Mouse (Mus musculus) CD4-positive, CD25-positive, alpha-beta regulatory T cell, adult 9 weeks (primary cell): ENCODE data around the gene Lrrc8c. TPM values are rescaled to one million over a fixed set of nuclear protein-coding genes. Genes with fewer than 3 reads are reported as not detected.

Source experiments
- polyA plus RNA-seq: library from polyadenylated mRNA; unstranded; fragments of 100-300 nt; shearing (Covaris generic); gene quantifications from one replicate; pipeline ENCODE4 v1.2.1, GENCODE M21; 2017

Gene Lrrc8c
- 40.4 TPM for polyA plus RNA-seq

DNA sequence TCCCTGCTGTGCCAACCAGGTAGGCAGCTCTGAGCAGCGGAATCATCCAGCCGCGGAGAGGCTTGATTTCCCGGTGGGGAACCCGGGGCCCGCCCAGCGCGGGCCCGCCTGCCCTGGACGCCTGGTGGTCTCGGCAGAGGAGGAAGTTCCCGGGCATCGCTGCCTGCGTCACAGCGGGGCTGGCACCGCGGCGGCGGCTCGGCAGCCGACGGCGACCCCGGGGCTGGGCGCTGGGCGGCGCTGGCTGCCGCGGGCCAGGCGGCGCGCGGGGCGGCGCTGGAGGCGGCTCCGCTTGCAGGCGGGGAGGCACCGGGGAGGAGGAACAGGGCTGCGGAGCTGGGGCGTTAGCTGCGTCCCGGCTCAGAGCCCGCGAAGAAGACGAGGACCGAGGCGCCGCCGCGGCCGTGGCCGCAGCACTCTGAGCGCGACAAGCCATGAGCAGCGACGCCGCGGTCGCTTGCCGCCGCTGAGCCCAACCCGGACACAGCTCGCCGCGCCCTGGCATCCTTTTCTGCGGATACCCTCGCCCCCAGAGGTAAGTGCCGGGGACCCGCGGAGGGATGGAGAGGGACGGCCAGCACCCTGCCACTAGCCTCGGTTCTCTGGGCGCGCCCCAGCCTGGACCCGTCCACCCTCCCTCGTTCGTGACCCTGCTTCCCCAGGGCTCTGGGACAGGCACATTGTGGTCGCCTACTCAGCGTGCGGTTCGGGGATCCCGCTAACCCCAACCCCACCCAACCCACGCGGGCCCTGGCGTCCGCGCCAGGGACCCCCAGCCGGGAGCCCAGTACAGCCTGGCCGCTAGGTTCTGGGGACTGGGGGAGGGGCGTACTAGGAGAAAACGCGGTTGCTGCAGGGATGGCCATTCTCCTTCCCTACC, at the start of gene Lrrc8c:
TSS of gene Lrrc8c (plus strand) at position 293 of the 880 bp plus-strand sequence.

Other genes with a start within 250 kb of the Lrrc8c start
- 13.1 TPM for gene Gm43302, start 225.7 kb upstream of the Lrrc8c start, polyA plus RNA-seq
- 239 TPM for gene Gbp6, start 225.7 kb upstream of the Lrrc8c start, polyA plus RNA-seq
- 1.6 TPM for gene Lrrc8b, start 103.6 kb upstream of the Lrrc8c start, polyA plus RNA-seq
- gene Lrrc8d, start 180.6 kb downstream of the Lrrc8c start, polyA plus RNA-seq, result 16.7 TPM